Mouse (Mus musculus): ENCODE data around the gene Eftud2.

The Eftud2 gene

DNA sequence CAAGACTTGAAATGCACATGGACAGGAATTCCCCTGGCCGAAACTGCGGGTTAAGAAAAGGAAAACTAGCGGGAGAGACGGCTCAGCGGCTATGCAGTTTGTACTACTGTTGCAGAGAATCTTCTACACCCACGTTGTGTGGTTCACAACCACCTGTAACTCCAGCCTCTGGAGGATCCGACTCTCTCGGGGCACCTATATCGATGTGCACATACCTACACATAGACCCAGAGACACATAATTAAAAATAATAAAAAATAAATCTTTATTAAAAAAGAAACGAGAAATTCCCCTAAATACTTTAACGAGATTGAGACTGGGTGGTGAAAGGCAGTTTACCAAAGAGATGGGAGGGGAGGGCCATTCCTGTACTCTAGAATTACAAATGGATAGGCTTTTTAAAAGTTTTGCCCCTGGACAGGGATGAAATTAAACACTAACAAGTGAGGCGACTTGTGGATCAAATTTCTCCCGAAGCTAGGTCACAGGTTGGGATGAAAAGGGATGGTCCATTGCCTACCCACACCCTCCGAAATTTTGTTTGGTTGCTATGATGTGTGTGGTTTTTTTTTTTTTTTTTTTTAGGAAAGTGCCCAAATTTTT lies 60.9 kb downstream of the Eftud2 start:
- in situ Hi-C loops (cut with MboI; ENCODE audit: low sequenced_read_pairs): no loop called here

DNA sequence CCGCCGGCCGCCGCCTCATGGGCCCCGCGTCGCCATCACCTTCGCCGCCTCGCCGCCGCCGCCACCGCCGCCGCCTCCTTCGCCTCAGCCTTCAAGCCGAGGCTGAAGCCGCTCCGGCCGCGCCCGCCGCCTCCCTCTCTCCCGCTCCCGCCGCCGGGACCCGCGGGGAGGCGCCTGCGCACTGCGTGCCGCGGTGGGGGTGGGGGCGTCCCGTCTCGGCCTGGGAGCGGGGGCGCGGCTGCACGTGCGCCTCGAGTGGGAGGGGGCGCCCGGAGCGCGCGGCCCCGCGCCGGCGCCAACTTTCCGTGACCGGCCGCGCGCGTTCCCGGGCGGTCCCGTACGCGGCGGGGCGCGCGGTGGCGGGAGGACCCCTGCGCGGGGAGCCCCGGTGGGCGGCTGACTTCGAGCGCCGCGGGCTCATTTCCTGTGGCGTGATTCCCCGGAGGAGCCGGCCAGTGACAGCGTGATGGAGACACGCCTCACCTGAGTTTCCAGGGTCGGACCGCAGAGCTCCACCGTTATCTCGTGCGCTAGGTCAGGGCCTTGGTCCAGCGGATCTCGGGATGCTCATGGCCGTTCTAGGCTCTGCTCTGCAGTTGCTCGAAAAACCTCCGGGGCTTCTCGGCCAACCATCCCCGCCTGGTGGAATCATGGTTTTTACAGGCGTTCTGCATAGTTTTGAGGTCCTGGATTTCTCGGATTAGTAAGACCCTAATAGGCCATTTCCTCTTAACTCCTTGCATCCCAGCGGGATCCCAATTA lies 61.6 kb downstream of the Eftud2 start, which contains the start of gene Gjc1:
Gene Gjc1 (minus strand): TSS at position 680 of the 762 bp plus-strand sequence.
- in situ Hi-C loops (cut with MboI; ENCODE audit: low sequenced_read_pairs): no loop called here

DNA sequence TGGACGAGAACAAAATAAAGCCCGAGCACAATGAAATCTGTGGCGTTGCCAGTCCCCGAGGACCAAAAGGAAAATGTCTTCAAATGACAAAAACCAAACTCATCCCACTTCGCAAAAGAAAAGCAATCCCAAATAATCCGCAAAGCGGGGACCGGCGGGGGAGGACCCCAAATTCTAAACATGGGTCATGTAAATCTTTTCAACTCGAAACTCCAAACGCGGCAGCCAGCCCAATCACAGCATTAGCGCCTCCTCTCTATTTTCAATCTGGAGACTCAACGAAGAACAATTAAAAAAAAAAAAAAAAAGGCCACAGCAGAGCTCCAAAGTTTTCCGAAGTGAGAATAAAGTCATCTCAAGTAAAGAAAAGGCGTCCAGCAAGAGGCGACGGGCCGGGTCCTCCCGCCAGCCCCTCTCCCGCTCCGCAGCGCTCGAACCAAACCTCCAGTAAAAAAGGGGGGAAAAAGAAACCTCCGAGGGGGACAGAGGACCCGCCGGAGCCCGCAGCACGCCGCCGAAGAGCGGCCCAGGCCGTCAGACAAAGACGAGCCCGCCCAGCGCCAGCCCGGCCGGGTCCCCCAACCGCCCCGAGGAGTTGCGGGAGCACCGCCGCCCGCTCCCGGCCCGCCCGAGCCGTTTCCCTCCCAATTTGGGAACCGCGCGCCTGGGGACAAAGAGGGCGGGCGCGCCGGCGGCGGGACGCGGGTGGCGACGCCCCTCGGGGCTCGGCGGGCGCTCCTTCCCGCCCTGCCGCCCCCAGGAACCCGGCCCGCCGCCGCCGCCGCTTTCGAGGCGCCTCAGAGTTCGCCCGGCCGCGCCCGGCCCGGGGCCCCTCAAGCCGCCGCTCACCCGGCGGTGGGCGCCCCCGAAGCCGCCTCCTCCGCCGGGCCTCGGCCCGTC lies 62.4 kb downstream of the Eftud2 start:
- in situ Hi-C loops (cut with MboI; ENCODE audit: low sequenced_read_pairs): no loop called here

DNA sequence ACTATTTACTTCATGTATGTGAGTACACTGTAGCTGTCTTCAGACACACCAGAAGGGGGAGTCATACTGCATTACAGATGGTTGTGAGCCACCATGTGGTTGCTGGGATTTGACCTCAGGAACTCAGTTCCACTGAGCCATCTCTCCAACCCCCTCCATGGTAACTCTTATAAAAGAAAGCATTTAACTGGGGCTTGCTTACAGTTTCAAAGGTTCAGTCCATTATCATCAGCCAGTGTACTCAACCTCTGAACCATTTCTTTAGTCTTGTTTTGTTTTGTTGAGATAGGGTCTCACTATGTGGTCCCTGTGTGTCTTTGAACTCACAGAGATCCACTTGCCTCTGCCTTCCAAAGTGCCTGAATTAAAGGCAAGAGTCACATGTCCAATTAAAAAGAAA lies 65.9 kb downstream of the Eftud2 start:
- in situ Hi-C loops (cut with MboI; ENCODE audit: low sequenced_read_pairs): no loop called here

DNA sequence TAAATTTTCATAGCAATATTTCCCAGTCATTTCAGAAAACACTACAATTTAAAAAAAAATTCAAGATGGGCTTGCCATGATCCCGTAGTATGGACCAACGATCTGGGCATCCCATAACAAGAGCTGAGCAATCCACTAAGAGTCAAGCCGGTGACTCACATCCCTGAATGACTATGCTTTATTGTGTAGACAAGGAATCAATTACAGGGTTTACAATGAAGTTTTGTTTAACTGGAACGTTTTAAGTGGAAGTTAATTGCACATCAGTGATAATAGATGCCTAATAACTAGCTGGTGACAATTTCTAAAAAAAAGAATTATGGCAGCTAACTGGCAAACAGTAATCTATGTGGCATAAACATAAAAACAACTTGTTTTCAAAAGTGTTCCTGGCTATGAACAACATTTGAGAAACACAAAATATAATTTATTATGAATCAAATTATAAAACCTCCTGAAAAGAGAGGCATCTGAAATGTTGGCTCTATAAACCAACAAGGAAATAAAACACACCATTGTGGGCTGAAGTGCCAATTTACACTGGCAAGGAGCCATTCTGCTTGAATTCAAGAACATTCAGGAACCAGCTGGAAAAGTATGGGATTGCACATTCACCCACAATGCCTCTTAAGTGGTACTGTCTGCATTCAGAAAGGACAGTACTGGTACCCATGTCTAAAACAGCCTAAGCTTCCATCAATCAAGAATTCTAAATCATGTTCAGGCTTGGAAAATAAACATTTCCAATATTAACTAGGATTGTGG lies 69.9 kb downstream of the Eftud2 start:
- in situ Hi-C loops (cut with MboI; ENCODE audit: low sequenced_read_pairs): no loop called here

DNA sequence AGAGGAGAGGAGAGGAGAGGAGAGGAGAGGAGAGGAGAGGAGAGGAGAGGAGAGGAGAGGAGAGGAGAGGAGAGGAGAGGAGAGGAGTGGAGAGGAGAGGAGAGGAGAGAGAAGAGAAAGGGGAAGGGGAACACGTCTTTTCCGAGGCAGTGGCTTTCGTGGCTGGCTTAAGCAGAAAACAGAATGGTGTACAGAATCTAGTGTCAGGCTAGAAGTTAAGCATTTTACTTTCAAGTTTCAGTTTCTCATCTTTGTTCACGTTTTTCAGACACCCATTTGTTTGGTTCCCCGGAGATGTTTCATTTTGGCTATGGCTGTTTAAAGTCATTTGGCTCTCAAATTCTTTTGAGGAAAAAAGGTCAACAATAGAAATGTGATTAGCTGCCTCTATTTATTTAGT lies 72.5 kb downstream of the Eftud2 start:
- in situ Hi-C loops (cut with MboI; ENCODE audit: low sequenced_read_pairs): no loop called here

DNA sequence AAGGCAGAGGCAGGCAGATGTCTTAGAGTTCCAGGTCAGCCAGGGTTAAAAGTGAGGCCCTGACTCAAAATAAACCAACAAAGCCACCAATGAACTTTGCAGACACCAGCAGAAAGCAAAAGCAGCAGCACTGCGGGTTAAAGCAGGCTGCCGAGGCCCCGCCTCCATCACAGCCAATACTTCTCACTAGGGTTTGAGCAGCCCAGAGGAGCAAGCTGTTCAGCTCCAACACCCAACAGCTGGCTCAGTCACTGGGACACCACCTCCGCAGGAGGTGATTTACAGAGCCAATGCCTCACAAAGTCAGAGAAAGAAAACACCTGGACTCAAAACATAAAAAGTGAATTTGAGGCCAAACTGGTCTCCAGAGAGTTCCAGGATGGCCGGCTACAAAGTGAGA lies 77.3 kb downstream of the Eftud2 start:
- in situ Hi-C loops (cut with MboI; ENCODE audit: low sequenced_read_pairs): no loop called here

DNA sequence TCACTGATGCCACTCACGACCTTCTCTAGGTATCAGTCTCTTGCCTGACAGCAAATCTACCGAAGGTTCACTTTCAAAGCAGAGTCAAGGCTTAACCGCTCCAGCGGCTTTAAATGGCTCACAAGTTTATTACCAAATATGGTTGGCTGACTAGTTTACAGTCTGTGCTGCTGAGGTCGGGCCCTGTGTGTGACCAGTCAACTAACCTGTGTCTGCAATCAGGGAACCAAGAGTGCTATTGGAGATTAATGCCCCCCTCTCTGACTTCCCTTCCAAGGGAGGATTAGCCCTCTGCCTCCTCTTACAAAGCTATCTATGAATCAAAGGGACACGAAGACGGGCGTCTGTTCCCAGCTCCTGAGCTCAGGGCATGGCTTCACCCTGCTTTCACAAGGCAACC lies 86.6 kb downstream of the Eftud2 start:
- in situ Hi-C loops (cut with MboI; ENCODE audit: low sequenced_read_pairs): no loop called here

DNA sequence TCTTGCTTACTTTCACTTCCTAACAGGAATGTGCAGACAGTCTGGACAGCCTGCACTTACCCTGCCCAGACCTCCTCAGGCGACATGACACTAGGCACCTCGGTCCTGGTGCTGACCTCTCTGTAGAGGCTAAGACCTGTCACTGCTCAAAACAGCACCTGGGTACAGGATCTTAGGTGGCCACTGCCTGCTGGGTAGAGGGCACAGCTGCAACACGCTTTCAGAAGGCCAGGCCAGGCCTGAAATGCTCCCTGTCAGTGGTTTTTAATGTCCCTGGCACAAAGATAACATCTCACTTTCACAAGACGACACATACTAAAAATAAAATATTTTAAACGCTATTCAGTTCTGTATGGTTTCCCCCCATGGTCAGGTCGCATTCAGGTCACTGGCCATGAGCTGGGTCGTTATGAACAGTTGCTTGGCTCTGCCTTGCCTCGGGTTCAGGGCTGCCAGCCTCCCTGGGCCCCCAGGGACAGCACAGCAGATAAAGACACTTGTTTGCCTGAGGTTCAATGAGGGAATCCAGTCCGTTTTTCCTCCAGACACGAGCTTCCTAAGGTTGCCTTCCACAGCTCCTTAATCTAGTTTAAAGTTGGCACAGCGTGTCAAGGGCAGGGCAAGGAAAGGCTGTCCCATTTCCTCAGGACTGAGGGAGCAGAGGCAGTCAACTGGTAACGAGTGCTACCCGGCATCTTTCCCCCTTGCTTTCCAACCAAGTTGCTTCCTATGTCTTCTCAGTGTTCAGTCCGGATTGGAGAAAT lies 88.9 kb downstream of the Eftud2 start:
- in situ Hi-C loops (cut with MboI; ENCODE audit: low sequenced_read_pairs): no loop called here

All from CH12F3 (cell line).